Mouse (Mus musculus) forebrain, embryonic 12.5 days (tissue): ENCODE data around the gene Dnajc13. TPM values are rescaled to one million over a fixed set of nuclear protein-coding genes. Genes with fewer than 3 reads are reported as not detected.

ENCODE experiments used
- ATAC-seq: fragments of 200-750 bp; cut with Nextera tagmentation; 2 replicates; pipeline ENCODE4 v1.8.0; 2017; ENCODE audit warnings: moderate TSS enrichment; ENCODE audit not compliant: low FRiP score
- H3K27ac ChIP-seq: fragments of 300-500 bp; sonication (generic); 2 replicates; pipeline ENCODE4 v1.5.1; 2016; ENCODE audit warnings: mild to moderate bottlenecking
- H3K27me3 ChIP-seq: fragments of 300-500 bp; sonication (generic); 2 replicates; pipeline ENCODE4 v1.6.1; 2016; ENCODE audit warnings: mild to moderate bottlenecking
- H3K36me3 ChIP-seq: fragments of 300-500 bp; sonication (generic); replicated peaks from 2 replicates; pipeline ENCODE4 v1.6.1; 2016; ENCODE audit warnings: mild to moderate bottlenecking
- H3K4me1 ChIP-seq: fragments of 300-500 bp; sonication (generic); 2 replicates; pipeline ENCODE4 v1.6.1; 2016
- H3K4me2 ChIP-seq: fragments of 300-500 bp; sonication (generic); 2 replicates; pipeline ENCODE4 v1.6.1; 2016; ENCODE audit warnings: mild to moderate bottlenecking, moderate library complexity
- H3K4me3 ChIP-seq: fragments of 300-500 bp; sonication (generic); replicated peaks from 2 replicates; pipeline ENCODE4 v1.5.1; 2016; ENCODE audit warnings: mild to moderate bottlenecking
- H3K9ac ChIP-seq: fragments of 300-500 bp; sonication (generic); 2 replicates; pipeline ENCODE4 v1.6.1; 2016; ENCODE audit warnings: mild to moderate bottlenecking
- H3K9me3 ChIP-seq: fragments of 300-500 bp; sonication (generic); 2 replicates; pipeline ENCODE4 v1.6.1; 2016
- WGBS: fragments of 180-500 bp; shearing (Covaris S2); methylation state at CpG from one replicate; pipeline ENCODE4 v1.1.7; 2016; 5-methylcytosine and 5-hydroxymethylcytosine counted together
- polyA plus RNA-seq: library from polyadenylated mRNA; unstranded; fragments of >200 nt; fragmentation: Nextera tagmentation; extraction: Ambion mirVana; gene quantifications from 2 replicates; pipeline ENCODE4 v1.2.1, GENCODE M21; 2016

The Dnajc13 gene
- polyA plus RNA-seq, 1 experiment from 2014 or later = 26.7 TPM

- H3K4me3 ChIP-seq = no peak overlapping the region
- 91% methylated on average over 17 of the region's 17 CpGs for WGBS
- no peak overlapping the region for H3K27ac ChIP-seq
- H3K36me3 ChIP-seq = no peaks in the 10 kb centered on the region
- no peak for ATAC-seq
- no peaks in the 10 kb centered on the region for H3K9me3 ChIP-seq
- no peaks in the 10 kb centered on the region for H3K27me3 ChIP-seq
- no peak overlapping the region for H3K9ac ChIP-seq
- H3K4me2 ChIP-seq = no peak overlapping the region
- no peaks in the 10 kb centered on the region for H3K4me1 ChIP-seq
Observed at GRCm38 (mm10) chr9:104275084-104275785, 12.5 kb upstream of the Dnajc13 start.

DNA sequence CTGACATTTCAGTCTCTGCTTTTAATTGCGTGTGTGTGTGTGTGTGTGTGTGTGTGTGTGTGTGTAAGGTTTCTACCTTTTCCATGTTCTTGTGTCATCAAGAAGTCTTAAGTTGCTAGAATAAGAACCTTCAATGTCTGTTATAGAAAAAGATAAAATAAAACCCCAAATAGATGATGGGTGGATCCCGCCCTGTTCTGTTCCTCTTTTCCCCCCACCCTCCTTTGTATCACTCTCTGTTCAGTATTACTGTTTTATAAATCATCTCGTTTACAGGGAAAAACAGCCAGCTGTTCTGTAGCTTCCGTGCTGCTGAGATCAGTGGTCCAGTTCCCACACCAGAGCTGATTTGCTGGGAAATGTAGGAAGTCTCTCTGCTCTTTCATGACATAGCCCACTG is 9.3 kb upstream of the Dnajc13 start:
- WGBS = 72% methylated on average over 4 of the region's 4 CpGs
- no peak overlapping the region for H3K4me3 ChIP-seq
- peaks cover 4% of the 10 kb centered on the region; the same call in 1 of the 2 replicates for H3K4me1 ChIP-seq
- no peak overlapping the region for H3K4me2 ChIP-seq
- ATAC-seq = no peak
- no peak overlapping the region for H3K27ac ChIP-seq
- no peak overlapping the region for H3K9ac ChIP-seq
- no peaks in the 10 kb centered on the region for H3K27me3 ChIP-seq
- no peaks in the 10 kb centered on the region for H3K9me3 ChIP-seq
- H3K36me3 ChIP-seq = no peaks in the 10 kb centered on the region

- Histone ChIP-seq H3K27ac (no peak overlapping the region), H3K9ac (no peak overlapping the region), H3K4me2 (no peak overlapping the region), H3K9me3 (no peaks in the 10 kb centered on the region), H3K27me3 (no peaks in the 10 kb centered on the region), H3K36me3 (no peaks in the 10 kb centered on the region), H3K4me3 (no peak overlapping the region), H3K4me1 (peaks cover 4% of the 10 kb centered on the region; the same call in 1 of the 2 replicates)
- 68% methylated on average over 4 of the region's 4 CpGs for WGBS
- ATAC-seq = no peak
Observed at GRCm38 (mm10) chr9:104271642-104272041, 8.9 kb upstream of the Dnajc13 start.

DNA sequence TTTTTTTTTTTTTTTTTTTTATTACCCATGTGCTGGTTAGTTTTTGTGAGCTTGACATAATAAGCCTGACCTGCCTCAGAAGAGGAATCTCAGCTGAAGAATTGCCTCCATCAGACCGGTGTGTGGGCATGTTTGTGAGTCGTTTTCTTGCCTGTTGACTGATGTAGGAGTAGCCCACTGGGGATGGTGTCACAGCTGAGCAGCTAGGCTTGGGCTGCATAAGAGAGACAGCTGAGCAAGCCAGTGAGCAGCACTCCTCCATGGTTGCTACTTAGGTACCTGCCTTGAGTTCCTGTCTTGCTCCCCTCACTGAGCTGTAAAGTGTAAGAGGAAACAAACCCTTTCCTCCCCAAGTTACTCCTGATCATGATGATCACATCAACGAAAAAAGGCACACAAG is 7.2 kb upstream of the Dnajc13 start:
- H3K27ac ChIP-seq = no peak overlapping the region
- no peaks in the 10 kb centered on the region for H3K9me3 ChIP-seq
- H3K27me3 ChIP-seq = no peaks in the 10 kb centered on the region
- no peak overlapping the region for H3K4me2 ChIP-seq
- H3K4me3 ChIP-seq = no peak overlapping the region
- H3K36me3 ChIP-seq = no peaks in the 10 kb centered on the region
- no peak overlapping the region for H3K9ac ChIP-seq
- WGBS = 79% methylated on average over 3 of the region's 3 CpGs
- peaks cover 4% of the 10 kb centered on the region; the same call in 1 of the 2 replicates for H3K4me1 ChIP-seq
- no peak for ATAC-seq

- Histone ChIP-seq H3K27ac (no peak overlapping the region), H3K9ac (no peak overlapping the region), H3K27me3 (no peaks in the 10 kb centered on the region), H3K4me3 (no peak overlapping the region), H3K4me1 (peaks cover 4% of the 10 kb centered on the region; the same call in 1 of the 2 replicates), H3K4me2 (no peak overlapping the region), H3K9me3 (no peaks in the 10 kb centered on the region), H3K36me3 (no peaks in the 10 kb centered on the region)
- WGBS = 42% methylated on average over 10 of the region's 10 CpGs
- ATAC-seq = no peak
Observed at GRCm38 (mm10) chr9:104269349-104269871, 6.7 kb upstream of the Dnajc13 start.

- H3K27me3 ChIP-seq = no peaks in the 10 kb centered on the region
- H3K27ac ChIP-seq = no peak overlapping the region
- no peak overlapping the region for H3K4me2 ChIP-seq
- 80% methylated on average over 2 of the region's 2 CpGs for WGBS
- peaks cover 21% of the 10 kb centered on the region for H3K4me1 ChIP-seq
- H3K9me3 ChIP-seq = no peaks in the 10 kb centered on the region
- H3K9ac ChIP-seq = no peak overlapping the region
- no peak overlapping the region for H3K4me3 ChIP-seq
- no peak for ATAC-seq
- H3K36me3 ChIP-seq = no peaks in the 10 kb centered on the region
Observed at GRCm38 (mm10) chr9:104264567-104264966, 1.8 kb upstream of the Dnajc13 start.

- Histone ChIP-seq H3K9me3 (no peaks in the 10 kb centered on the region), H3K27me3 (no peaks in the 10 kb centered on the region), H3K4me1 (peaks cover 23% of the 10 kb centered on the region), H3K36me3 (no peaks in the 10 kb centered on the region), H3K27ac (peak overlapping the region; percentile 88), H3K4me3 (peak overlapping the region; percentile 94), H3K9ac (peak overlapping the region; percentile 88), H3K4me2 (peak overlapping the region; percentile 89)
- ATAC-seq = peak; percentile 63
- 1% methylated on average over 44 of the region's 46 CpGs for WGBS
Observed at GRCm38 (mm10) chr9:104262016-104262762, 541 bp downstream of the Dnajc13 start.

DNA sequence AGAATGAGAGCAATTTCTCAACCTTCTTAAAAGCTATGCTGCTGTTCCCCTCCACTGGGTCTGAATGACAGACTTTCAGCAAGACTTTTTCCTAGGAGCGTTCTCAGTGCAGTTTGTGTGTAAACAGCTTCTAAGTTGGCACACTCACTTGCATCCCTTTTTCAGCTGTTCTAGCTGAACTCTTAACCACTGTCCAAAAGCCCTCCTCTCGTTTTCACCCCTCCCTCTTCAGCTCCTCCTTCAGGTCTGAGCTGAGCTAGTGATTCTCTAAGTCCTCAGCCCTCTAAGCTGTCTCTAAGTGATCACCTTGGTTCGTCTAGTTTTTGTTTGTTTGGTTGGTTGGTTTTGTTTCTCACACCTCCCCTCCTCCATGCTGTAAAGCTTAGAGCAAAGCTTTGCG is 2.4 kb downstream of the Dnajc13 start:
- Histone ChIP-seq H3K27ac (no peak overlapping the region), H3K36me3 (no peaks in the 10 kb centered on the region), H3K4me1 (peaks cover 24% of the 10 kb centered on the region), H3K4me3 (no peak overlapping the region), H3K27me3 (no peaks in the 10 kb centered on the region), H3K9me3 (no peaks in the 10 kb centered on the region), H3K4me2 (0 out of 2 replicates have a peak overlapping the region, but pooled peaks have one; percentile 89), H3K9ac (no peak overlapping the region)
- WGBS = 46% methylated on average over 4 of the region's 4 CpGs
- ATAC-seq = no peak

DNA sequence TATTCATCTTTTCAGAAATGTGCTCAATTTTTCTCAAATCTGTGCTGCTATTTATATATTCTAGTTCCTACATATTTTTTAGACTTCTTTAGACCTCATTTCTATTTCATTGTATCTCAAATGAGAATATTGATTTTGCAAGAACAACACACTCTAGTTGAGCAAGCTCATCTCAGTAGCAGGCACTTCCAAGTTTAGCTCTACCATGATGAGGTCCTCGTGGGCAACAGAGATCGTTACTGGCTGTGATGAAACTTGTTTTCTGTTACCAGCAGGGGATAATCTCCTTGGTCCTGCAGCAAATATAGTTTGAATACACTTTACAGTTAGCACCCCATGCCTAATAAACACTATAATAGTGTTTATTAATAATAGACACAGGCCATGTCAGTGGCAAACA is 6.6 kb downstream of the Dnajc13 start:
- Histone ChIP-seq H3K27ac (no peak overlapping the region), H3K4me1 (peaks cover 15% of the 10 kb centered on the region), H3K4me2 (no peak overlapping the region), H3K4me3 (no peak overlapping the region), H3K27me3 (no peaks in the 10 kb centered on the region), H3K9ac (no peak overlapping the region), H3K9me3 (no peaks in the 10 kb centered on the region), H3K36me3 (no peaks in the 10 kb centered on the region)
- WGBS = 63% methylated on average over 2 of the region's 2 CpGs
- ATAC-seq = no peak

GRCm38 (mm10) chr9:104254408-104255180 is 8.1 kb downstream of the Dnajc13 start:
- Histone ChIP-seq H3K27ac (no peak overlapping the region), H3K9me3 (no peaks in the 10 kb centered on the region), H3K4me3 (no peak overlapping the region), H3K36me3 (no peaks in the 10 kb centered on the region), H3K4me1 (0 out of 2 replicates have a peak, but pooled peaks cover 7% of the 10 kb centered on the region), H3K27me3 (no peaks in the 10 kb centered on the region), H3K4me2 (no peak overlapping the region), H3K9ac (no peak overlapping the region)
- 76% methylated on average over 9 of the region's 9 CpGs for WGBS
- ATAC-seq = no peak

DNA sequence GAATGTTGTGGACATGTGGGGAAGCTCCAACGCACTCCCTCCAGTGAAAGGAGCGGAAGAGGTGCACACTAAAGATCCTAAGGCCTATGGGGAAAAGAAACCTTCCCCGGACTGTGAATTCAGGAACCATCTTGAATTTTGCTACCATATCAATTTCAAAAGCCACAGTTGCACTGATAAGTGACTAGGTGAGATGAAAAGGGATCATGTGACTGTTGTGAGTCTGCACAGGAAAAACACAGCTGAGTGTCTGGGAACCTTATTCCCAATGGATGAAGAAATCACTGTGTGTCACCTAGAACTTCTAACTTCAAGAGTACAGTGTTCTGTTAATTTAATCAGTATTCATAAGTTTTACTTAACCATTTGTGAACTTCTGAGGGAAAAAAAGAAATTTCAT is 10.1 kb downstream of the Dnajc13 start:
- no peak overlapping the region for H3K27ac ChIP-seq
- H3K4me1 ChIP-seq = 0 out of 2 replicates have a peak, but pooled peaks cover 6% of the 10 kb centered on the region
- H3K4me3 ChIP-seq = no peak overlapping the region
- H3K4me2 ChIP-seq = no peak overlapping the region
- WGBS = 96% methylated on average over 3 of the region's 3 CpGs
- no peaks in the 10 kb centered on the region for H3K9me3 ChIP-seq
- H3K27me3 ChIP-seq = no peaks in the 10 kb centered on the region
- H3K36me3 ChIP-seq = no peaks in the 10 kb centered on the region
- no peak overlapping the region for H3K9ac ChIP-seq
- ATAC-seq = no peak

GRCm38 (mm10) chr9:104251687-104252086 is 11.0 kb downstream of the Dnajc13 start:
- Histone ChIP-seq H3K36me3 (peaks cover under 1% of the 10 kb centered on the region; the same call in 1 of the 2 replicates), H3K4me3 (no peak overlapping the region), H3K9me3 (no peaks in the 10 kb centered on the region), H3K9ac (no peak overlapping the region), H3K4me2 (no peak overlapping the region), H3K4me1 (no peaks in the 10 kb centered on the region), H3K27ac (no peak overlapping the region), H3K27me3 (no peaks in the 10 kb centered on the region)
- ATAC-seq = no peak
- WGBS = 86% methylated on average over 4 of the region's 4 CpGs
